Mouse (Mus musculus) left cerebral cortex, adult 18-20 months (tissue): Measurements from ENCODE around the gene Scd1. TPM values are rescaled to one million over a fixed set of nuclear protein-coding genes. Genes with fewer than 3 reads are reported as not detected.

Source experiments
- DNase-seq, 2 experiments: peaks; one replicate each; pipeline ENCODE4 v3.0.0; 2021 to 2022; ENCODE audit warnings: low spot score in 2 of 2, mixed read lengths in 1 of 2
- long read RNA-seq, 2 experiments: library from polyadenylated mRNA; stranded (forward); transcript quantifications; one replicate each; pipeline ENCODE4 v2.0.0; 2021
- total RNA-seq, 2 experiments: library from RNA; stranded (reverse); gene quantifications; 2 replicates each; pipeline ENCODE4 v1.2.3; 2021

The Scd1 gene
- 100 to 1,000 TPM; 126 to 146 TPM for total RNA-seq
- long read RNA-seq, experiment 1, full-length matches to known transcripts = 28 of 47 reads
- long read RNA-seq, experiment 1, partial matches to known transcripts = 1 of 47 reads
- long read RNA-seq, experiment 1, other reads (novel, unspliced or antisense) = 18 of 47 reads
- long read RNA-seq, experiment 2, full-length matches to known transcripts = 13 of 28 reads
- long read RNA-seq, experiment 2, partial matches to known transcripts = 1 of 28 reads
- long read RNA-seq, experiment 2, other reads (novel, unspliced or antisense) = 14 of 28 reads

GRCm38 (mm10) chr19:44407341-44408222 lies at the start of gene Scd1:
Gene Scd1, minus strand, starts transcription at chr19:44407879.
- peak; percentile 66 to 77 for DNase-seq

DNA sequence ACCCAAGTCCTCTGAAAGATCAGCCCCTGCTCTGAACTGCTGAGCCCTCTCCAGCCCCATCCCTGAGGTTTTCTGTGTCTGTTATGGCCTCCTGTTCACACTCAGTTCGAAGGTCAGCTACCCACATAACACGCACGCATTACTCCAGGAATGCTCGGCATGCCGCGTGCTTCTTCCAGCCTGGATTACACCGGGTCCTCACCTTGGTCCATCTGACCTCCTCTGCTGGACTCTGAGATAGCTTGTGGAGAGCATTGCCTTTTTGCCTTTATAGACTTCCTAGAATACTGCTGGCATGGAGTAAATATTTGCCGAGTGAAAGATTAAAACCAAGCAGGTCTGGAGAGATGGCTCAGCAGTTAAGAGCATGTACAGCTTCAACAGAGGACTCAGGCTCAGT lies 47.7 kb upstream of the Scd1 start:
- DNase-seq = no peak

GRCm38 (mm10) chr19:44454862-44455261 lies 47.2 kb upstream of the Scd1 start:
- DNase-seq = no peak

DNA sequence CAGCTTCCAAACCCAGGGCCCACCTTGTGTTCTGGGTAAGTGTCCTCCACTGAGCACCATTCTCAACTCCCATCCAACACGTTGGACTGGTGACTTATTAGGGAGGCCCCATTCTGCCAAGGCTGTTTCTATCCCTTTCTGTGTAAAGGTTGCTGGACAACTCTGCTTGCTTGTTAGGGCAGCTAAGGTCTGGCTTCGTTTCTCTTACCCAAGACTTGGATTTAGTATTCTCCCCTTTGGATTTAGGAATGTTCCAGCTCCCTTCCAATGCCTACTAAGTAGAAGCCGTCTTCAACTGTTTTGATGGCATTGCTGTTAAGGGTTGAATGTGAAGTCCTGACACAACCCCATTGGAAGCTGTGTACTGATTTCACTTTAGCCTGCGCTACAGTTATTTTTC lies 40.2 kb upstream of the Scd1 start:
- no peak for DNase-seq

DNA sequence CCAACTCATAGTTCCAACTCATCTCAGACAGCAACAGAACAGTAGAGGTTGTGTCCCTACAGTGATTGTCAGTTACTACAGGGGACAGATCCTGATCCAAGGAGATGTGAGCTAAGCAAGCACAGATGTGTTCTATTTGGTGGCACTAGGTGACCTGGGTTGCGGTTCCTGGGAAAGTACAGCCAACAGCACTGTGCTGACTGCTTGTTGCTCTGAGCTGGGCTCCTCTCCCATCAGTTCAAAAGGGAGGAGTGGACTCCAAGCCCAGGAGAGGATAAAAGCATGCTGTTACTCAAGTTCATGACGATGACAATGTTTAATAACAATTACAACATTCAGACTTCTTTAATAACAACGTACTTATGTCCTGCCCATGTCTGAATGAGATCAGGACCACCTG lies 38.1 kb upstream of the Scd1 start:
- no peak for DNase-seq

DNA sequence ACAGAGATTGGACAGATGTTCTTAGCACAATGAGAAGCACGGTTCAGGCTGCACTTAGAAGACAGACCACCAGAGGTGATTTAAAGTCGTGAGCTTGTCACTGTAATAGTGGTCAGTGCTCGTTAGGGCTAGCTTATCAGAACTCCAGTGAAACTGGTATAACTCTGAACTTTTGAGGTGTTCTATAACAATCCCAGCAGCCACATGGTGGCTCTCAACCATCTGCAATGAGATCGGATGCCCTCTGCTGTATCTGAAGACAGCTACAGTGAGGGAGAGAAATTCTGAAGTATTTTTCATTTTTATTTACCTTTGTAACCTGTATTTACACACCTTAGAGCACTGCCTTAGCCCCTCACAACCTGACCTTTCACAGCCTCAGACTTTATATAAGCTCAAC lies 31.6 kb upstream of the Scd1 start:
- no peak for DNase-seq

GRCm38 (mm10) chr19:44437975-44438374 lies 30.3 kb upstream of the Scd1 start:
- DNase-seq = no peak

- no peak for DNase-seq
Observed at GRCm38 (mm10) chr19:44432084-44432483, 24.4 kb upstream of the Scd1 start.

GRCm38 (mm10) chr19:44427721-44428120 lies 20.0 kb upstream of the Scd1 start:
- no peak for DNase-seq

DNA sequence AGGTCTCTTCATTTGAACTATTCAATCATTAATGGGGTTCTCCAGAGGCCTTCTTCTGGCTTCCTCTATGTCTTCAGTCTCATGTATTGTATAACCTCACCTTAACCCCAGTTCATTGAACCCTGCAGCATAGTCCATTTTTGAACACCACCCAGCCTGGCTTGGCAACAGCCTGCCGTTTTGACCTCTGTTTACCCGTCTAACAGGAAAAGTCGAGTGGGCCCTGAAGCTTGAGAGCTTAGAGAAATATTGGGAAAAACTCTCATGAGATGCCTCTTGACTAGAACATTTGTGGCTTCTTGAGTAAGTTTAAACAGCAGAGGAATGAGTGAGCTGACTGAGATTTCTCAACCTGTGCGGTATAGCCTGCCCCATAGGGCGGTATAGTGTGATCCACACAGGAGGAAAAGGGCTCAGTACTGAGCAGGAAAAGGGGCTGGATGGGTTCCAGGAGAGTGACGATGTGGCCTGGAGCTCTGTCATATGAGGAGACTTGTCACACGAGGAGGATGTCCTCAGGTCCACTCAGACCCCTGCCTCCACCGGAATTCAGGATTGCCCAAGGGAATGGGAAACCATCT lies 14.5 kb upstream of the Scd1 start:
- DNase-seq = no peak

GRCm38 (mm10) chr19:44419530-44419929 lies 11.9 kb upstream of the Scd1 start:
- DNase-seq = no peak

DNA sequence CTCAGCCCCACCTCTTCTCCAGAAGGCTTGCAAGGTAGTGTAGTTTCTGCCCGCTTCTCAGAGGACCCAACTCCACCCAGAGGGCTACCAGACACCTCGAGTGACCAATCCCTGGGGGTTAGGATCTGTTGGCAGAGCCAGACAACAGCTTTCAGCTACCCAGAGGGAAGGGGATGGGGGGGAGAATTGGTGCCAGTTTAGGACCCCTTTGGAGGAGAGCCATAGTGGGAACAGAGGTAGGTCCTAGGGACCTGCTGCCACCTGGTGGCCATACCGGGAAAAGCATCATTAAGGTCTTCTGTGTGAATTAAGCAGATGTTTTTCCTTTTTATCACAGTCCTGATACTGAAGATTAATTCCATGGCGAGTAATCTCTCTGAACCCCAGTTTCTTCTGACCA lies 11.3 kb upstream of the Scd1 start:
- DNase-seq = peak; percentile 67 to 69

DNA sequence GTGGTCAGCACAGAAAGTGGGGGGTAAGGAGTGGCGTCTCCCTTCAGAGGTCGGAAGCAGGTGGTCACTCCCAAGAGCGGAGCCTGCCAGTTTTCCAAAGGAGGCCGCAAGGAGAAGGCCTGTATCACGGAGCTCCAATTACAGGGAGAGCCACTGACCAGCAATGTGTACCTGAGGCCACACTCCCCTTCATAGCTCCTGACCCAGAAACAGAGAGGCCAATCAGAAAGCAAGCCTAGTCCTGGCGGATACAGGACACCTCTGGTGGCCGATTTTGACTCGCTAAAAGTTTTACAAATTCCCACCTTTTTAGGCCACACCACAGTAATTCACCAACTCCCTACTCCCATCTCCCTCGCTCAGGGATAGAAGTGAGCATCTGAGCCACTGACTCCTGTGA lies 10.9 kb upstream of the Scd1 start:
- no peak for DNase-seq

DNA sequence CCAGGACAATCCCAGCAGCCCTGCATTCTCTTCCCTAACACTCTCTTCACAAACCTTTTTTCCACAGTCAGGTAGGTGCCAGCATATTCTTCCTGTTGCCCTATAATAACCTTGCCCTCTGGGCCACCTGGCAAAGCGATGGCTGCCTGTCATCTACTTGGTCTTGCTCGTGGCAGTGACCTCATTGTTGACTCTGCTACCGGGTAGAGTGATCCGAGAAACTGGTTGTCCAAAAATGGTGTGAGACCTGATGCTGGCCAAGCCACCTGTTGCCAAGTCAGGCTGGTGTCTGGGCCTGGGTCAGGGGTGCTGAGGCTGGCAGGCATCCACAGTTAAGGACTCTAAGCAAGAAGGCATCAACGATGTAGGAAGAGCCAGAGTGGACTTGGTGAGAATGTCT lies 10.4 kb upstream of the Scd1 start:
- DNase-seq = no peak

DNA sequence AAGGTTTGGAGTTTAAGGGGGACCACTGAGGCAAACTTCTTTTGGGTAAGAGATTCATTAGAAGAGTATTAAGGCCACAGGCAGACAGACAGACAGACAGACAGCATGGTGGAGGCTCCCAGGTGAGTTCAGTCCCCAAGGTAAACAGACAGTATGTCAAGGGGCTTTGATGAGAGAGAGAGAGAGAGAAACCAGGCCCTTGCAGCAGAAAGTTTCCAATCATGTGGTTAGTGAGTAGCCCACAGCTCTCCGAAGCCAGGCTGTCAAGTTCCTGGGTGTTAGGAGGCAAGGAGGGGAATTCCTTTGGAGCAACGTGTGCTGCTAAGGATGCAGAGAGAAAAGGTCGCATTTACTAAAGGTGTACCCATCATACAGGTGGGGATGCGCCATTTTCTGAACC lies 9.8 kb upstream of the Scd1 start:
- no peak for DNase-seq

GRCm38 (mm10) chr19:44416240-44416639 lies 8.6 kb upstream of the Scd1 start:
- DNase-seq = no peak

- no peak for DNase-seq
Observed at GRCm38 (mm10) chr19:44415464-44415863, 7.8 kb upstream of the Scd1 start.

DNA sequence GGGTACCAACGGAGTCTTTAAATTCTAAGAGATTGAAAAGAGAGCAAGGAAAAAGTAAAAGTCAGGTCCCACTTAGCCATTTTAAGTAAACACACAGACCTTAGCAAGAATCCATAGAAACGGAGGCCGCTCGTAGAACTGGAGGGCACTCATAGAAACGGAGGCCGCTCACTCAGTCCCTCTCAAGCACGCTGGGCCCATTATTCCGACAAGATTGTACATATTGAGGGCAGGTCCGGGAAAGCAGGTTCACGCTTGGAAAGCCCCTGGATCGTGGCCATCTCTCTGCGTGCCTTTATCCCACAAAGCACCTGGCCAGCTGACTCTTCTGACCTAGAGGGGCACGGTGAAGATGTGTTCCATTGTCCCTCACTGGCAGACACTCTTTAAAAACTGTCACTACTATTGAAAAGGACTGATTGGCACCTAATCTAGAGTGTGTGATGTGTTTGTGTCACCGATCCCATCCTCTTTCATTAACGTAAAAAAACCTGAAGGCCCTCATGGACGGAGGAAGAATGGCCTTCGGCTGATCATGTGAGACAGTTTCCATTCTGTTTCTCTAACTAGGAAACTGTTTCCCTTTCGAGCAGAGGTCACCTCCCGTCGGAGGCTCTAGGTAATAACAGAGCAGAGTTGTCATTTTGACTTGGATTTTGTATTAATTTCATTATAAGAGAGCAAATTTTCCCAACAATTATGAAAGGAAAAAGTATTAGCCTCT lies 2.8 kb upstream of the Scd1 start:
- DNase-seq = no peak

DNA sequence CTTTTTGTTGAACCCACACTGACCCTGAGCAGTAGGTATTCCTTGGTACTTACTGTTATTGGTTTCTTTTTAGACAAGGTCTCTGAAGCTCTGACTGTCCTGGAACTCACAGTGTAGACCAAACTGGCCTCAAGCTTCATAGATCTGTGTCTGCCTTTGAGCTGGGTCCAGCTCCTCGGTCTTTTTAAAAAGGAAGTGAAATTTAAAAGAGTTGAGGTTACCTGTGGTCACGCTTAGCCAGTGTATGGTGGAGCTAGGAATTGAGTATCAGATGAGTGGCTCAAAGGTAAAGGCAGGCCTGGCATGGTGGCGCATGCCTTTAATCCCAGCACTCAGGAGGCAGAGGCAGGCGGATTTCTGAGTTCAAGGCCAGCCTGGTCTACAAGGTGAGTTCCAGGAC lies 916 bp upstream of the Scd1 start:
- no peak for DNase-seq

DNA sequence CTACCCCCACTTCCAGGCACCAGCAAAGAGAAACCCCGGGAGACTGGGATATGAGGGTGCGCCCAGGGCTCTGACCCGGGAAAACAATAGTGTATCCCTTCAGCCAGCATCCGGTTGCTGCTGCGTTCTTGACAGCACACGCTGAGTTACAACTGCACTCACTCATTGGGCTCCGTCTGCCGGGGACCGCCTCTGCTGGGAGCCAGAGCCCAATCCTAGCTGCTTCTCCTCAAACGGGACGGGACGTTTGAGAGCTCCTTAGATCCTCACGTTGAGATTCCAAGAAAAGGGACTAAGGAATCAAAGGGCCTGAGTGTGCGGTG lies 505 bp upstream of the Scd1 start:
- DNase-seq = peak; percentile 20 to 50

DNA sequence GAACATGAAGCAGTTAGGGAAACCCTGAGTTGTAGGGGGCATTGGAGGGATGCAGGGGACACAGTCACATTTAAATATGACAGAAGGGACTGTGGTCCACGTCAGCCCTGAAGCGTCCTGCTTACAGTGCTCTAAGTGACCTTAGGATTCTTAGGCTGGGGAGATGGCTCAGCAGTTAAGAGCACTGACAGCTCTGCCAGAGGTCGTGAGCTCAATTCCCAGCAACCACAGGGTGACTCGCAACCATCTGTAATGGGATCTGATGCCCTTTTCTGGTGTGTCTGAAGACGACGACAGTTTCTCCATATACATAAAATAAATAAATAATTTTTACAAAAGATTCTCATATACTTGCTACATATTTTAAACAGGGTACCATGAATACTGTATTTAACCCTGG lies 4.1 kb downstream of the Scd1 start:
- DNase-seq = no peak
